Mouse (Mus musculus): ENCODE data around the gene Blnk.
A peak's percentile ranks its signal among the peaks of the same experiment; 100 is the strongest.

Gene Blnk

GRCm38 (mm10) chr19:40998469-40999170 is 4.3 kb upstream of the Blnk start:
- DNase-seq, result peak; percentile 98

- peak; percentile 77 for DNase-seq
Measured at GRCm38 (mm10) chr19:40996722-40997121, 2.4 kb upstream of the Blnk start.

GRCm38 (mm10) chr19:40995449-40996401 is 1.4 kb upstream of the Blnk start:
- DNase-seq, result peak; percentile 92

- peak; percentile 90 for DNase-seq
Measured at GRCm38 (mm10) chr19:40994911-40995310, 576 bp upstream of the Blnk start.

- peak; percentile 94 for DNase-seq
Measured at GRCm38 (mm10) chr19:40993356-40993755, 979 bp downstream of the Blnk start.

- DNase-seq, result peak; percentile 76
Measured at GRCm38 (mm10) chr19:40992517-40993044, 1.8 kb downstream of the Blnk start.

GRCm38 (mm10) chr19:40992096-40992495 is 2.2 kb downstream of the Blnk start:
- DNase-seq, result peak; percentile 64

GRCm38 (mm10) chr19:40991626-40992025 is 2.7 kb downstream of the Blnk start:
- peak; percentile 85 for DNase-seq

GRCm38 (mm10) chr19:40990781-40991343 is 3.5 kb downstream of the Blnk start:
- peak; percentile 70 for DNase-seq

- DNase-seq, result peak; percentile 30
Measured at GRCm38 (mm10) chr19:40989961-40990600, 4.3 kb downstream of the Blnk start.

GRCm38 (mm10) chr19:40988856-40989255 is 5.5 kb downstream of the Blnk start:
- peak; percentile 63 for DNase-seq

- peak; percentile 37 for DNase-seq
Measured at GRCm38 (mm10) chr19:40984536-40984935, 9.8 kb downstream of the Blnk start.

- DNase-seq, result peak; percentile 86
Measured at GRCm38 (mm10) chr19:40980671-40981070, 13.7 kb downstream of the Blnk start.

- peak; percentile 66 for DNase-seq
Measured at GRCm38 (mm10) chr19:40978026-40978425, 16.3 kb downstream of the Blnk start.

- peak; percentile 83 for DNase-seq
Measured at GRCm38 (mm10) chr19:40976946-40977917, 17.1 kb downstream of the Blnk start.

- DNase-seq, result peak; percentile 66
Measured at GRCm38 (mm10) chr19:40971273-40971914, 22.9 kb downstream of the Blnk start.

GRCm38 (mm10) chr19:40970775-40971174 is 23.6 kb downstream of the Blnk start:
- DNase-seq, result peak; percentile 39

GRCm38 (mm10) chr19:40970301-40970700 is 24.0 kb downstream of the Blnk start:
- DNase-seq, result no peak

- peak; percentile 86 for DNase-seq
Measured at GRCm38 (mm10) chr19:40964936-40965850, 29.1 kb downstream of the Blnk start.
